Mouse (Mus musculus): ENCODE measurements at regions not wholly inside any gene's neighbourhood (a gene's known extent, or its start where the extent isn't known, plus 50 kb on each side); places are given as distances from the start of the nearest gene placed in this dataset.

GRCm38 (mm10) chrX:169554359-169554758, 130.6 kb upstream of the Mid1 start:
- no peak for DNase-seq (ENCODE audit: low spot score)

- DNase-seq (ENCODE audit: low spot score): no peak
Measured at GRCm38 (mm10) chrX:169552851-169553250, 132.1 kb upstream of the Mid1 start.

GRCm38 (mm10) chrX:169544037-169544436, 141.0 kb upstream of the Mid1 start:
- DNase-seq (ENCODE audit: low spot score): no peak

- no peak for DNase-seq (ENCODE audit: low spot score)
Measured at GRCm38 (mm10) chrX:169508229-169508628, 176.8 kb upstream of the Mid1 start.

- DNase-seq (ENCODE audit: low spot score): no peak
Measured at GRCm38 (mm10) chrX:169493577-169493976, 173.4 kb upstream of the Hccs start.

- DNase-seq (ENCODE audit: low spot score): no peak
Measured at GRCm38 (mm10) chrX:169473518-169473917, 153.3 kb upstream of the Hccs start.

- DNase-seq (ENCODE audit: low spot score): no peak
Measured at GRCm38 (mm10) chrX:169470715-169471114, 150.5 kb upstream of the Hccs start.

GRCm38 (mm10) chrX:169450159-169450558, 130.0 kb upstream of the Hccs start:
- DNase-seq (ENCODE audit: low spot score): no peak

- DNase-seq (ENCODE audit: low spot score): no peak
Measured at GRCm38 (mm10) chrX:169439546-169439945, 119.4 kb upstream of the Hccs start.

- peak; percentile 5 for DNase-seq (ENCODE audit: low spot score)
Measured at GRCm38 (mm10) chrX:169438626-169439025, 118.5 kb upstream of the Hccs start.

GRCm38 (mm10) chrX:169433903-169434302, 113.7 kb upstream of the Hccs start:
- DNase-seq (ENCODE audit: low spot score): no peak

- DNase-seq (ENCODE audit: low spot score): no peak
Measured at GRCm38 (mm10) chrX:169396825-169397224, 76.7 kb upstream of the Hccs start.

GRCm38 (mm10) chrX:169386640-169387039, 66.5 kb upstream of the Hccs start:
- DNase-seq (ENCODE audit: low spot score): no peak

Measured in ovary, postnatal 14 days (tissue).